In genomic region chr3:136905577-136905976, GRCm38 (mm10) we compare ENCODE assay signal across 8 mouse cellular contexts.
DNase-seq lines count a peak whose midpoint lies in the region; ATAC-seq lines count a peak whose summit lies in the region.

No protein-coding gene starts in this region.

- no peak overlapping the region for H3K27ac ChIP-seq in forebrain, embryonic 13.5 days
- H3K27ac ChIP-seq in forebrain, embryonic 10.5 days, result no peak overlapping the region

- no peak overlapping the region for H3K4me3 ChIP-seq in forebrain, embryonic 13.5 days
- H3K4me3 ChIP-seq in forebrain, embryonic 10.5 days, result no peak overlapping the region

- no peaks in the 10 kb centered on the region for H3K9me3 ChIP-seq in forebrain, embryonic 13.5 days (replicated peaks)
- H3K9me3 ChIP-seq in forebrain, embryonic 10.5 days, result no peaks in the 10 kb centered on the region

- 0 out of 2 replicates have a peak, but pooled peaks have one; percentile 55 for ATAC-seq in forebrain, embryonic 13.5 days
- ATAC-seq in inflammation-experienced regulatory T-cells, adult 6 months, result peak; percentile 61

- H3K27me3 ChIP-seq in forebrain, embryonic 13.5 days, result no peaks in the 10 kb centered on the region
- H3K27me3 ChIP-seq in forebrain, embryonic 10.5 days (ENCODE audit: poor library complexity, severe bottlenecking), result no peaks in the 10 kb centered on the region

- H3K4me2 ChIP-seq in forebrain, embryonic 13.5 days, result no peak overlapping the region

- H3K9ac ChIP-seq in forebrain, embryonic 13.5 days, result no peak overlapping the region

- H3K4me1 ChIP-seq in forebrain, embryonic 13.5 days, result no peaks in the 10 kb centered on the region
- H3K4me1 ChIP-seq in forebrain, embryonic 10.5 days, result peaks cover 6% of the 10 kb centered on the region

- H3K36me3 ChIP-seq in forebrain, embryonic 13.5 days (ENCODE audit: poor library complexity, severe bottlenecking), result peaks cover 16% of the 10 kb centered on the region
- peaks cover 12% of the 10 kb centered on the region for H3K36me3 ChIP-seq in forebrain, embryonic 10.5 days (replicated peaks)

- DNase-seq in forebrain, embryonic 10.5 days (ENCODE audit: extremely low spot score, low spot score), result no peak
- peak; percentile 17 for DNase-seq in right cerebral cortex, postnatal 4 days
- DNase-seq in right cerebral cortex, postnatal 36 days (ENCODE audit: low spot score in 2 of 2), result no peak
- peak; percentile 40 for DNase-seq in thymus, postnatal 25 days
- no peak for DNase-seq in left cerebral cortex, adult 9 months (ENCODE audit: low spot score in 2 of 2)
- DNase-seq in frontal cortex, postnatal 36 days (ENCODE audit: low spot score in 2 of 2), result no peak

- 81% methylated on average over 1 of the region's 1 CpGs for WGBS in forebrain, embryonic 13.5 days
- WGBS in forebrain, embryonic 10.5 days, result 74% methylated on average over 1 of the region's 1 CpGs

Comparison
In these comparisons a context has a peak if more than half of its experiments do, and no peak if none do; other contexts are left out.
1. DNase-seq: peak in right cerebral cortex, postnatal 4 days (single experiment) and thymus, postnatal 25 days (single experiment); none in forebrain, embryonic 10.5 days (single experiment), right cerebral cortex, postnatal 36 days (0 of 2), left cerebral cortex, adult 9 months (0 of 2) and frontal cortex, postnatal 36 days (0 of 2).